Mouse (Mus musculus) inflammation-experienced regulatory T-cells, adult 16 weeks (primary cell): ENCODE data around the gene Depdc7. TPM values are rescaled to one million over a fixed set of nuclear protein-coding genes. Genes with fewer than 3 reads are reported as not detected.

Source experiments
- polyA plus RNA-seq: library from polyadenylated mRNA; unstranded; fragments of 100-300 nt; shearing (Covaris generic); gene quantifications from one replicate; pipeline ENCODE4 v1.2.1, GENCODE M21; 2017

The Depdc7 gene
- polyA plus RNA-seq, result not detected

DNA sequence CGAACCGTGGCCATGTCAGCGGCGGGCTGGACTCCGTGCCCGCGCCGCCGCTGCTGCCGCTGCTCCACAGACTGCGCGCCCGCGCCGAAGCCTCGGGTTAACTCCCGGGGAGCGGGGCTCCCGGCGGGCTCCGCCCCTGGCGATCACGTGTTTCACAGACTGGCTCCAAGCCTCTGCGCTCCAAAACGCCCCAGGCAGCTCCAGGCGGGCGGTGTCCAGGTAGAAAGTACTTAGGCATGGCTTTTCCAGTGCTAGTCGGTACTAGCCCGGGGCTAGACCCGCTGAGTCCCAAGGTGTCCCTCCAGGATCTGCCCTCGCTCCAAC, at the start of gene Depdc7:
Depdc7 (minus strand) TSS at position 138 of the 324 bp plus-strand sequence.

DNA sequence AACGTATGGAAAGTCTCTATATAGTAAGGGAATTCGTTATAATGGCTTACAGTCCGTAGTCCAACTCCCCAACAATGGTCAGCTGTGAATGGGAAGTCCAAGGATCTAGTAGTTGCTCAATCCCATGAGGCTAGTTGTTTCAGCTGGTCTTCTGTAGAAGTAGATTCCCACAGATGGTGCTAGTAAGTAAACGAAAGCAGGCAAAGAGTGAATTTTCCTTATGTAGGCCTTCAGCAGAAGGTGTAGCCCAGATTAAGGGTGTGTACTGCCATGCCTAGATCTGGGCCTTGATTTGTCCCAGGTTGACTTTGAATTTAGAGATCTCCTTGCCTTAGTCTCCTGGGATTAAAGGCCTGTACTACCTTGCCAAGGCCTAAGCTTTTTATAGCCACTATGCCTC, 26.4 kb downstream of the Depdc7 start, which contains the start of gene Pin1rt1:
Pin1rt1 (minus strand) TSS at position 101 of the 400 bp plus-strand sequence.

DNA sequence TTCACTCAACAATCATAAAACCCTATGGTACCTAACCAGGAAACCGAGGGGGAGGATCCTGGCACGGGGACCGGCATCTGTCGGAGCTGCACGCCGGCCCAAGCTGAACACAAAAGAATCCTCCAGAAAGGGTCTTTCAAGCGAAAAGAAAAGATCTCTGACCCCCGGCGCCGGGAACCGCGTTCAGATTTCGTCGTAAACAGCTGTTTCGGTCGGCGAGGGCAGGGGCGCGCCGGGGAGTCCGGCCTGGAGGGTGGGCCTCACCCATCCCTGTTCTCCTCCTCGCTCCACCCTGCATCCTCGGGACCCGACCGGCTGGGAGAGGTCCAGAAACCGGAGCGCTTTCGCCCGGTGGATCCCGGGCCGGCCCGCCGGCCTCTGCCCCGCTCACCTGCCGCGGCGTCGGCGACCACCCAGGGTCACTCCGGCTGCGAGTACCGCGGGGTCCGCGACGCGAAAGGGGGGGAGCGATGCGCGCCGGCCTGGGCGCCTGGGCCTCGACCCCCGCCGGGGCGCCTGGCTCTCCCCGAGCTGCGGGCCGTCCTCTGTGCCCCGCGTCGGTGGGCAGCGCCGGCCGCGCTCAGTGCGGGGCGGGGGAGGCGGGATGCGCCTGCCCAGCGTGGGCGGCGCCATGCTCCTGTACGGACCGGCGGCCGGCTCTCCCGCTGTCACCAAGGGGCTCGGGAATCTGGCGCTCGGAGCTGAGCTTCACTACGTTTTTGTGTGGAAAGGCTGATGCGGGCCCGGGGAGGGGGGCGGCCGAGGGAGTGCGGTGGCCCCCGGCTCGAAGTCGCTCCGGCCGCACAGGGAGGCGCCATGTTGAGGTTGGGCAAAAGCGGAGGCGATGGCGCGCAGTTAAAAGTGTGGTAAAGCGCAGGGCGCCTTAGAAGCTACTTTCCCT, 30.8 kb downstream of the Depdc7 start, which contains the start of gene Tcp11l1:
Tcp11l1 (minus strand) TSS at position 585 of the 901 bp plus-strand sequence.

Other genes starting within 250 kb of the Depdc7 start
- 13.9 TPM for gene Hipk3, start 248.4 kb downstream of the Depdc7 start, polyA plus RNA-seq
- gene Cstf3, start 152.4 kb downstream of the Depdc7 start, polyA plus RNA-seq, result 80.8 TPM
- 0.35 TPM for gene Tcp11l1, start 30.7 kb downstream of the Depdc7 start, polyA plus RNA-seq
- not detected for gene Pin1rt1, start 26.5 kb downstream of the Depdc7 start, polyA plus RNA-seq
- gene Qser1, start 73.9 kb upstream of the Depdc7 start, polyA plus RNA-seq, result 1.1 TPM
- 3.5 TPM for gene Prrg4, start 107.0 kb upstream of the Depdc7 start, polyA plus RNA-seq
- 1.6 TPM for gene Ccdc73, start 124.9 kb upstream of the Depdc7 start, polyA plus RNA-seq